Mouse (Mus musculus) intestine, embryonic 15.5 days (tissue): ENCODE data around the gene Gatd1. TPM values are rescaled to one million over a fixed set of nuclear protein-coding genes. Genes with fewer than 3 reads are reported as not detected.

Experiments used
- ATAC-seq: fragments of 200-750 bp; cut with Nextera tagmentation; 2 replicates; pipeline ENCODE4 v1.8.0; 2017; ENCODE audit warnings: moderate TSS enrichment, moderate library complexity
- H3K27ac ChIP-seq: fragments of 300-500 bp; sonication (generic); 2 replicates; pipeline ENCODE4 v1.5.1; 2015; ENCODE audit warnings: mild to moderate bottlenecking, inconsistent platforms
- H3K27me3 ChIP-seq: fragments of 300-500 bp; sonication (generic); replicated peaks from 2 replicates; pipeline ENCODE4 v1.6.1; 2015; ENCODE audit warnings: inconsistent platforms
- H3K36me3 ChIP-seq: fragments of 300-500 bp; sonication (generic); 2 replicates; pipeline ENCODE4 v1.6.1; 2015; ENCODE audit warnings: inconsistent platforms
- H3K4me1 ChIP-seq: fragments of 300-500 bp; sonication (generic); replicated peaks from 2 replicates; pipeline ENCODE4 v1.6.1; 2015; ENCODE audit warnings: inconsistent platforms
- H3K4me2 ChIP-seq: fragments of 300-500 bp; sonication (generic); replicated peaks from 2 replicates; pipeline ENCODE4 v1.6.1; 2015; ENCODE audit warnings: mild to moderate bottlenecking, inconsistent platforms
- H3K4me3 ChIP-seq: fragments of 300-500 bp; sonication (generic); replicated peaks from 2 replicates; pipeline ENCODE4 v1.5.1; 2015; ENCODE audit warnings: inconsistent platforms
- H3K9ac ChIP-seq: fragments of 300-500 bp; sonication (generic); 2 replicates; pipeline ENCODE4 v1.6.1; 2015; ENCODE audit warnings: inconsistent platforms
- H3K9me3 ChIP-seq: fragments of 300-500 bp; sonication (generic); 2 replicates; pipeline ENCODE4 v1.6.1; 2016; ENCODE audit warnings: inconsistent platforms
- WGBS: fragments of 180-500 bp; shearing (Covaris S2); methylation state at CpG from one replicate; pipeline ENCODE4 v1.1.7; 2015; 5-methylcytosine and 5-hydroxymethylcytosine counted together
- polyA plus RNA-seq: library from polyadenylated mRNA; unstranded; fragments of >200 nt; fragmentation: Nextera tagmentation; extraction: Ambion mirVana; gene quantifications from 2 replicates; pipeline ENCODE4 v1.2.1, GENCODE M21; 2015

The Gatd1 gene
- polyA plus RNA-seq, 1 experiment from 2014 or later: 47.4 TPM

GRCm38 (mm10) chr7:141431434-141432185, 17.7 kb upstream of the Gatd1 start:
- H3K9ac ChIP-seq: no peak overlapping the region
- no peaks in the 10 kb centered on the region for H3K9me3 ChIP-seq
- no peak overlapping the region for H3K27ac ChIP-seq
- no peaks in the 10 kb centered on the region for H3K27me3 ChIP-seq
- no peak overlapping the region for H3K4me3 ChIP-seq
- H3K4me1 ChIP-seq: peaks cover 40% of the 10 kb centered on the region
- no peak for ATAC-seq
- peaks cover 25% of the 10 kb centered on the region; the same call in 1 of the 2 replicates for H3K36me3 ChIP-seq
- no peak overlapping the region for H3K4me2 ChIP-seq
- 94% methylated on average over 19 of the region's 19 CpGs for WGBS

- H3K9ac ChIP-seq: no peak overlapping the region; the same call in 1 of the 2 replicates
- ATAC-seq: no peak
- no peaks in the 10 kb centered on the region for H3K9me3 ChIP-seq
- H3K27me3 ChIP-seq: no peaks in the 10 kb centered on the region
- peaks cover 31% of the 10 kb centered on the region for H3K4me1 ChIP-seq
- 90% methylated on average over 9 of the region's 9 CpGs for WGBS
- H3K4me2 ChIP-seq: no peak overlapping the region
- no peak overlapping the region for H3K4me3 ChIP-seq
- H3K27ac ChIP-seq: no peak overlapping the region
- H3K36me3 ChIP-seq: peaks cover 25% of the 10 kb centered on the region; the same call in 1 of the 2 replicates
Observed at GRCm38 (mm10) chr7:141430585-141431240, 16.8 kb upstream of the Gatd1 start.

- no peak overlapping the region for H3K9ac ChIP-seq
- H3K9me3 ChIP-seq: no peaks in the 10 kb centered on the region
- H3K36me3 ChIP-seq: peaks cover 25% of the 10 kb centered on the region; the same call in 1 of the 2 replicates
- peak overlapping the region; percentile 41; the same call in 1 of the 2 replicates for H3K4me2 ChIP-seq
- peaks cover 25% of the 10 kb centered on the region for H3K4me1 ChIP-seq
- H3K27ac ChIP-seq: no peak overlapping the region
- WGBS: 59% methylated on average over 9 of the region's 9 CpGs
- no peak overlapping the region for H3K4me3 ChIP-seq
- ATAC-seq: no peak
- no peaks in the 10 kb centered on the region for H3K27me3 ChIP-seq
Observed at GRCm38 (mm10) chr7:141429840-141430584, 16.1 kb upstream of the Gatd1 start.

GRCm38 (mm10) chr7:141429310-141429709, 15.4 kb upstream of the Gatd1 start, which contains the start of gene Cend1:
TSS of gene Cend1 (minus strand) at chr7:141429491.
- H3K9me3 ChIP-seq: no peaks in the 10 kb centered on the region
- H3K9ac ChIP-seq: no peak within 1 kb of the TSS
- peak; percentile 64 for ATAC-seq
- 6% methylated on average over 19 of the region's 19 CpGs for WGBS
- no peaks in the 10 kb centered on the region for H3K27me3 ChIP-seq
- peak within 1 kb of the TSS; percentile 9; the same call in 1 of the 2 replicates for H3K4me3 ChIP-seq
- H3K4me1 ChIP-seq: peaks cover 18% of the 10 kb centered on the region
- peak within 1 kb of the TSS; percentile 41 for H3K4me2 ChIP-seq
- peaks cover 25% of the 10 kb centered on the region; the same call in 1 of the 2 replicates for H3K36me3 ChIP-seq
- H3K27ac ChIP-seq: no peak within 1 kb of the TSS

GRCm38 (mm10) chr7:141428701-141429100, 14.8 kb upstream of the Gatd1 start:
- H3K9ac ChIP-seq: no peak overlapping the region
- H3K9me3 ChIP-seq: no peaks in the 10 kb centered on the region
- 50% methylated on average over 5 of the region's 5 CpGs for WGBS
- no peak overlapping the region for H3K27ac ChIP-seq
- H3K4me3 ChIP-seq: 0 out of 2 replicates have a peak overlapping the region, but pooled peaks have one; percentile 9
- ATAC-seq: no peak
- peaks cover 23% of the 10 kb centered on the region; the same call in 1 of the 2 replicates for H3K36me3 ChIP-seq
- H3K27me3 ChIP-seq: no peaks in the 10 kb centered on the region
- peak overlapping the region; percentile 41; the same call in 1 of the 2 replicates for H3K4me2 ChIP-seq
- H3K4me1 ChIP-seq: peaks cover 12% of the 10 kb centered on the region; the same call in 1 of the 2 replicates

GRCm38 (mm10) chr7:141426948-141427730, 13.2 kb upstream of the Gatd1 start:
- H3K9ac ChIP-seq: no peak overlapping the region
- H3K27me3 ChIP-seq: no peaks in the 10 kb centered on the region
- H3K27ac ChIP-seq: no peak overlapping the region
- H3K36me3 ChIP-seq: peaks cover 14% of the 10 kb centered on the region; the same call in 1 of the 2 replicates
- no peak overlapping the region for H3K4me3 ChIP-seq
- no peak for ATAC-seq
- no peak overlapping the region for H3K4me2 ChIP-seq
- 77% methylated on average over 12 of the region's 12 CpGs for WGBS
- peaks cover 9% of the 10 kb centered on the region; the same call in 1 of the 2 replicates for H3K4me1 ChIP-seq
- no peaks in the 10 kb centered on the region for H3K9me3 ChIP-seq

GRCm38 (mm10) chr7:141423811-141424210, 9.9 kb upstream of the Gatd1 start:
- no peaks in the 10 kb centered on the region for H3K27me3 ChIP-seq
- no peak overlapping the region for H3K9ac ChIP-seq
- no peak for ATAC-seq
- H3K4me2 ChIP-seq: no peak overlapping the region
- peaks cover 3% of the 10 kb centered on the region; the same call in 1 of the 2 replicates for H3K4me1 ChIP-seq
- no peaks in the 10 kb centered on the region for H3K9me3 ChIP-seq
- H3K4me3 ChIP-seq: no peak overlapping the region
- no peaks in the 10 kb centered on the region for H3K36me3 ChIP-seq
- 68% methylated on average over 4 of the region's 4 CpGs for WGBS
- H3K27ac ChIP-seq: no peak overlapping the region

GRCm38 (mm10) chr7:141420030-141420702, 6.2 kb upstream of the Gatd1 start:
- H3K36me3 ChIP-seq: no peaks in the 10 kb centered on the region
- H3K4me1 ChIP-seq: no peaks in the 10 kb centered on the region
- H3K4me2 ChIP-seq: no peak overlapping the region
- no peak overlapping the region for H3K4me3 ChIP-seq
- peak; percentile 60 for ATAC-seq
- H3K9me3 ChIP-seq: no peaks in the 10 kb centered on the region
- H3K27ac ChIP-seq: peak overlapping the region; percentile 25; the same call in 1 of the 2 replicates
- H3K9ac ChIP-seq: no peak overlapping the region
- H3K27me3 ChIP-seq: no peaks in the 10 kb centered on the region
- 57% methylated on average over 9 of the region's 9 CpGs for WGBS

GRCm38 (mm10) chr7:141418970-141419369, 5.0 kb upstream of the Gatd1 start:
- H3K4me1 ChIP-seq: peaks cover 5% of the 10 kb centered on the region; the same call in 1 of the 2 replicates
- no peak overlapping the region for H3K4me2 ChIP-seq
- H3K9me3 ChIP-seq: no peaks in the 10 kb centered on the region
- H3K36me3 ChIP-seq: no peaks in the 10 kb centered on the region
- H3K27me3 ChIP-seq: no peaks in the 10 kb centered on the region
- peak; percentile 62 for ATAC-seq
- H3K4me3 ChIP-seq: no peak overlapping the region
- no peak overlapping the region for H3K9ac ChIP-seq
- H3K27ac ChIP-seq: peak overlapping the region; percentile 48; the same call in 1 of the 2 replicates
- WGBS: 41% methylated on average over 7 of the region's 7 CpGs

GRCm38 (mm10) chr7:141417731-141418681, 4.1 kb upstream of the Gatd1 start:
- H3K27me3 ChIP-seq: no peaks in the 10 kb centered on the region
- H3K36me3 ChIP-seq: no peaks in the 10 kb centered on the region
- H3K4me2 ChIP-seq: no peak overlapping the region
- H3K9me3 ChIP-seq: no peaks in the 10 kb centered on the region
- H3K4me1 ChIP-seq: peaks cover 8% of the 10 kb centered on the region
- no peak overlapping the region for H3K9ac ChIP-seq
- ATAC-seq: no peak
- WGBS: 76% methylated on average over 8 of the region's 8 CpGs
- H3K4me3 ChIP-seq: no peak overlapping the region
- H3K27ac ChIP-seq: peak overlapping the region; percentile 48; the same call in 1 of the 2 replicates
